Mouse (Mus musculus): Measurements from ENCODE around the gene Slc6a1. TPM values are rescaled to one million over a fixed set of nuclear protein-coding genes. Genes with fewer than 3 reads are reported as not detected.

Gene Slc6a1
- polyA plus RNA-seq, 1 experiment from 2014 or later: 0.25 TPM

DNA sequence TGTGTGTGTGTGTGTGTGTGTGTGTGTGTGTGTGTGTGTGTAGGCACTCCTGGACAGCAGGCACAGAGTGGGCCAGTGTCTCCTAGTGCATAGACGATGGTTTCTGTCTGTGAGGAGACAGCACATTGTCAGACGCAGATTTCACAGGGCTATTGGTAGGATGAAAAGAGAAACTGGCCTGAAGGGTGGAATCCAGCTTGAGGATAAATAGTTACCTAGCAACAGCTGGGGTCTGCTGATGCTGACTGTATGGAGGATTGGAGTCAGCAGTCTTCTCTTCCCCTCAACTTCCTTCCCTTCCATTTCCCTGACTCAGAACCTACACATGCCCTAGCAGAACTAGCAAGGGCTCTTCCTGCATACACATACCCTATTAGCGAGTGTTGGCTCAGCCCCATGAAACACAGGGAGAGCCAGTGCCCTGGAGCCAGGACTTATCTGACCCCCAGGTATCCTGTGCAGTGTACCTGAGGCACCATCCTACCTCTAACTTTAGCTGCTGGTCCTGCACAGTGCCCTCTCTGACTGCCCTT, 23.7 kb upstream of the Slc6a1 start:
- H3K4me3 ChIP-seq (replicated peaks; ENCODE audit: low read depth, low read length): no peak overlapping the region
- DNase-seq (ENCODE audit: low spot score): no peak
- H3K9ac ChIP-seq (ENCODE audit: low read depth, low read length): no peak overlapping the region
- no peak for TF ChIP-seq CTCF (IDR thresholded peaks at IDR 0.05; ENCODE audit: low read depth)
- no peak overlapping the region for H3K4me2 ChIP-seq (ENCODE audit: low read length)
- ATAC-seq (replicated peaks; ENCODE audit: low FRiP score, low read depth): no peak
- no peaks in the 10 kb centered on the region for H3K27me3 ChIP-seq (ENCODE audit: insufficient read depth, low read length)
- no peaks in the 10 kb centered on the region for H3K4me1 ChIP-seq (replicated peaks; ENCODE audit: insufficient read depth, low read length)
- no peaks in the 10 kb centered on the region for H3K9me3 ChIP-seq (replicated peaks; ENCODE audit: low read length)
- no peaks in the 10 kb centered on the region for H3K36me3 ChIP-seq (ENCODE audit: insufficient read depth, low read length)
- H3K27ac ChIP-seq: no peak overlapping the region
- WGBS: 65% methylated on average over 3 of the region's 3 CpGs

DNA sequence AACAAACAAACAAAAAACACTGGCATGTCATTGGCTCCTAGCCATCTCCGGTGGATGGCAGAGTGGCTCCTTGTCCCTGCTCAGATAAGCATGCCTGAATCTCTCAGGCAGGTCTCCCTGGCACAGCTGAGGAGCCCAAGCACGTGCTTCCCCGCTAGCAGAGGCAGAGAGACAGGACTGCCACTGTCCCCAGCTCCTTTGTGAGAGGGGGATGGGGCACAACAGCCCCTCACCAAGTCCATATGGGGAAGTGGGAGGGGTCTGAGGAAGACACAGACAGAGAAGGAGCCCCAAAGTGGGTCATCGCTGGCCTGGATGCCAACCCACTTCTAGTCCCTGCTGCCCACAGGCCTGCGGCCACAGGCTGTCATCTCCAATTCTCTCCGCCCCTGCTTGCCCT, 20.8 kb upstream of the Slc6a1 start:
- Histone ChIP-seq H3K27ac (no peak overlapping the region), H3K4me1 (replicated peaks; ENCODE audit: insufficient read depth, low read length) (no peaks in the 10 kb centered on the region), H3K27me3 (ENCODE audit: insufficient read depth, low read length) (no peaks in the 10 kb centered on the region), H3K36me3 (ENCODE audit: insufficient read depth, low read length) (no peaks in the 10 kb centered on the region), H3K4me2 (ENCODE audit: low read length) (no peak overlapping the region), H3K4me3 (replicated peaks; ENCODE audit: low read depth, low read length) (no peak overlapping the region), H3K9me3 (replicated peaks; ENCODE audit: low read length) (no peaks in the 10 kb centered on the region), H3K9ac (ENCODE audit: low read depth, low read length) (no peak overlapping the region)
- no peak for TF ChIP-seq CTCF (IDR thresholded peaks at IDR 0.05; ENCODE audit: low read depth)
- ATAC-seq (replicated peaks; ENCODE audit: low FRiP score, low read depth) (no peak), DNase-seq (ENCODE audit: low spot score) (no peak)
- 65% methylated on average over 6 of the region's 6 CpGs for WGBS

DNA sequence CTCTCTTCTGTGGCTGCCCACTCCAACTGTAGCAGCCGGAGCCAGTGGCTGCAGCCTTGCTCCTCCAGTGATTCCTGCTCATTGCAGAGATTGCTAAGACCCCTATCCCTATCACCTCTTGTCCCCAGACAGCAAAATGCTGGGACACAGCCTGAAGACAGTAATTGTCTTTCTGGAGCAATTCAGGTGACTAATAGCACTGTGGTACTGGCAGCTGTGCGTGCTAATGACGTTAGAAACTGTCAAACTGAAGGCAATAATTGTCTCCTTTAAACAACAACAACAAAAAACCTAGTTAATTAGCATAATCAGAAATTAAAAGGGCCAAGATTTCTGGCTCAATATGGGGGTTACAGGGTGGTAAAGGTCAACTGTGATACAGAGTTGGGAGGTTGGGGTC, 18.4 kb upstream of the Slc6a1 start:
- H3K4me1 ChIP-seq (replicated peaks; ENCODE audit: insufficient read depth, low read length): no peaks in the 10 kb centered on the region
- H3K36me3 ChIP-seq (ENCODE audit: insufficient read depth, low read length): no peaks in the 10 kb centered on the region
- ATAC-seq (replicated peaks; ENCODE audit: low FRiP score, low read depth) (no peak), DNase-seq (ENCODE audit: low spot score) (no peak)
- no peaks in the 10 kb centered on the region for H3K27me3 ChIP-seq (ENCODE audit: insufficient read depth, low read length)
- no peaks in the 10 kb centered on the region for H3K9me3 ChIP-seq (replicated peaks; ENCODE audit: low read length)
- no peak overlapping the region for H3K4me3 ChIP-seq (replicated peaks; ENCODE audit: low read depth, low read length)
- no peak overlapping the region for H3K27ac ChIP-seq
- WGBS: 43% methylated on average over 3 of the region's 3 CpGs
- no peak overlapping the region for H3K9ac ChIP-seq (ENCODE audit: low read depth, low read length)
- TF ChIP-seq CTCF (IDR thresholded peaks at IDR 0.05; ENCODE audit: low read depth): no peak
- H3K4me2 ChIP-seq (ENCODE audit: low read length): no peak overlapping the region

DNA sequence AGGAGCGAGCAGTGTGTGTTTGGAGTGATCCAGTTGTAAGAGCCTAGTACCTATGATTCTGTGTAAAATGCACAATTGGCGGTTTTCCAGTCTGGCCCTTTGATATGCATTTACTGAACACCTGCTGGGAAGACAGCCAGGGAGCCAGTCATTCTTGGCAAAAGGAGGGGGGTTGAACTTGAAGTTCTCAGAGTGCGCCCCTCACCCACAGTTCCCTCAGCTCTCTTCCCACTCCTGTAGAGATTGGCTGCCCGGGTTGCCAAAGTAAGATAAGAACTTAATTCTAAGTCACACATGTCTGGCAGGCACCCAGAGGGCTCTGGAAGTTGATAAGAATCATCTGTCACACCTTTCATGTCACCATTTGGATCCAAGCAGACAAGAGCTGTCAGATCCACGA, 18.0 kb upstream of the Slc6a1 start:
- DNase-seq (ENCODE audit: low spot score) (no peak), ATAC-seq (replicated peaks; ENCODE audit: low FRiP score, low read depth) (no peak)
- no peaks in the 10 kb centered on the region for H3K4me1 ChIP-seq (replicated peaks; ENCODE audit: insufficient read depth, low read length)
- H3K27ac ChIP-seq: no peak overlapping the region
- no peak overlapping the region for H3K4me3 ChIP-seq (replicated peaks; ENCODE audit: low read depth, low read length)
- H3K27me3 ChIP-seq (ENCODE audit: insufficient read depth, low read length): no peaks in the 10 kb centered on the region
- H3K9ac ChIP-seq (ENCODE audit: low read depth, low read length): no peak overlapping the region
- whole genome bisulfite sequencing: 47% methylated on average over 5 of the region's 5 CpGs
- no peaks in the 10 kb centered on the region for H3K9me3 ChIP-seq (replicated peaks; ENCODE audit: low read length)
- no peak overlapping the region for H3K4me2 ChIP-seq (ENCODE audit: low read length)
- H3K36me3 ChIP-seq (ENCODE audit: insufficient read depth, low read length): no peaks in the 10 kb centered on the region
- no peak for TF ChIP-seq CTCF (IDR thresholded peaks at IDR 0.05; ENCODE audit: low read depth)

DNA sequence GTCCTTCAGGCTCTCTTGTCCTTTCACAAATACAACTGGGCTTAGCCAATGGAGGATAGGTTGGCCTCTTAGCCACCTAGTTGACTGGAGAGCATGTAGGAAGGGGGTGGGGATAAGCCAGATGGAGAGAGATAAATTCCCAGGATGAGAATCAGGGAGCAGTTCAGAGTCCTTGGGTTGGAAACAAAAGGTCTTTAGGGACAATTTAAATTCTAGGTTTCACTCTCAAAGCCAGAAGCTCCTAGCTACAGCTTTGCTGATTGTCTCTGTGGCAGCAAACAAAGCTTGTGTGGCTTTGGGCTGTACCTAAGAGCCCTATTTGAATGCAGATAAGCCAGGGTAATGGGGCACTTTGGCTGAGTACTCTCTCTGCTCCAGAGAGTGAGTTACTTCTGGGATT, 16.2 kb upstream of the Slc6a1 start:
- ATAC-seq (replicated peaks; ENCODE audit: low FRiP score, low read depth) (no peak), DNase-seq (ENCODE audit: low spot score) (no peak)
- no peak for TF ChIP-seq CTCF (IDR thresholded peaks at IDR 0.05; ENCODE audit: low read depth)
- H3K27me3 ChIP-seq (ENCODE audit: insufficient read depth, low read length): no peaks in the 10 kb centered on the region
- H3K4me3 ChIP-seq (replicated peaks; ENCODE audit: low read depth, low read length): no peak overlapping the region
- H3K9ac ChIP-seq (ENCODE audit: low read depth, low read length): no peak overlapping the region
- H3K36me3 ChIP-seq (ENCODE audit: insufficient read depth, low read length): no peaks in the 10 kb centered on the region
- no peaks in the 10 kb centered on the region for H3K4me1 ChIP-seq (replicated peaks; ENCODE audit: insufficient read depth, low read length)
- H3K27ac ChIP-seq: no peak overlapping the region
- no peaks in the 10 kb centered on the region for H3K9me3 ChIP-seq (replicated peaks; ENCODE audit: low read length)
- no peak overlapping the region for H3K4me2 ChIP-seq (ENCODE audit: low read length)

DNA sequence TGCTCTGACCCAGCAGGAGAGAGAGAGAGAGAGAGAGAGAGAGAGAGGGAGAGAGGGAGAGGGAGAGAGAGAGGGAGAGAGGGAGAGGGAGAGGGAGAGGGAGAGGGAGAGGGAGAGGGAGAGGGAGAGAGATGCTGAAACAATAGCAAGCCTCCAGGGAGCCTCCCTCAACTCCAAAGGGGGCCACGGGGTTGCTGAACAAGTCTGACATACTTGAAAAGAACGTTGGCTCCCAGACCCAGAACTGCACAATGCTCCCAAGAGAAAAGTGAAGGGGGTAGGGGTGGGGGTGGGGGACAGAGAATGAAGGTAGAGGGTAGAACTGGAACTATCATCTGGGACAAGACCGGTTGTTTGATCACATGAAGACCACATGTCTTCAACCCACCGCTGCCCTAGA, 14.5 kb upstream of the Slc6a1 start:
- Histone ChIP-seq H3K36me3 (ENCODE audit: insufficient read depth, low read length) (no peaks in the 10 kb centered on the region), H3K27ac (no peak overlapping the region), H3K9me3 (replicated peaks; ENCODE audit: low read length) (no peaks in the 10 kb centered on the region), H3K4me1 (replicated peaks; ENCODE audit: insufficient read depth, low read length) (no peaks in the 10 kb centered on the region), H3K4me3 (replicated peaks; ENCODE audit: low read depth, low read length) (no peak overlapping the region), H3K4me2 (ENCODE audit: low read length) (no peak overlapping the region), H3K9ac (ENCODE audit: low read depth, low read length) (no peak overlapping the region), H3K27me3 (ENCODE audit: insufficient read depth, low read length) (no peaks in the 10 kb centered on the region)
- DNase-seq (ENCODE audit: low spot score): no peak
- ATAC-seq (replicated peaks; ENCODE audit: low FRiP score, low read depth): no peak
- TF ChIP-seq CTCF (IDR thresholded peaks at IDR 0.05; ENCODE audit: low read depth): no peak
- WGBS: 40% methylated on average over 4 of the region's 4 CpGs

DNA sequence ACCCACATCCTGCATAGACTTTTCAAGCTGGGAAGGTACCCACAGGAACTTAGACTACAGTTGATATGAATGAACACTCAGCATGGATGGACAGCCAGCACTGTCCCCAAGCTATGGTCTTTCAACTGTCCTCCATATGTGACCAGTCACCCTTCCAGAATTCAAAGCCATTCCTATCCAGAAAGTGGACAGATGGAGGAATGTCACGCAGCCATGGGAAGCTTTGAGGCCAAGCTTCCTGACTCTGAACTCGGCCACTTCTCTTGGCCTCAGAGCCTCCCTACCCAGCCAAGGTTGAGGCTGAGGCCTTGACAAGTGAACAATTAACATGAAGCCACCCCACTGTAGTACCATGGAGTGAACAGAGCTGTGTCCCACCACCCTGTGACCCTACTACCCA, 12.8 kb upstream of the Slc6a1 start:
- H3K4me3 ChIP-seq (replicated peaks; ENCODE audit: low read depth, low read length): no peak overlapping the region
- no peak for ATAC-seq (replicated peaks; ENCODE audit: low FRiP score, low read depth)
- no peaks in the 10 kb centered on the region for H3K36me3 ChIP-seq (ENCODE audit: insufficient read depth, low read length)
- no peaks in the 10 kb centered on the region for H3K9me3 ChIP-seq (replicated peaks; ENCODE audit: low read length)
- 0 out of 2 replicates have a peak, but pooled peaks cover 7% of the 10 kb centered on the region for H3K27me3 ChIP-seq (ENCODE audit: insufficient read depth, low read length)
- no peaks in the 10 kb centered on the region for H3K4me1 ChIP-seq (replicated peaks; ENCODE audit: insufficient read depth, low read length)
- DNase-seq (ENCODE audit: low spot score): no peak
- H3K9ac ChIP-seq (ENCODE audit: low read depth, low read length): no peak overlapping the region
- WGBS: 85% methylated on average over 2 of the region's 2 CpGs
- H3K4me2 ChIP-seq (ENCODE audit: low read length): no peak overlapping the region
- no peak overlapping the region for H3K27ac ChIP-seq
- no peak for TF ChIP-seq CTCF (IDR thresholded peaks at IDR 0.05; ENCODE audit: low read depth)

All from kidney, postnatal 0 days (tissue).